Mouse (Mus musculus) erythroblast, embryonic 14.5 days (primary cell): ENCODE results near the gene Rfx7. TPM values are rescaled to one million over a fixed set of nuclear protein-coding genes. Genes with fewer than 3 reads are reported as not detected.
A peak's percentile ranks its signal among the peaks of the same experiment; 100 is the strongest.

Experiments used
- H3K27me3 ChIP-seq: 2 replicates; pipeline ENCODE4 v1.6.1; 2012; ENCODE audit warnings: inconsistent platforms; ENCODE audit not compliant: control insufficient read depth
- H3K36me3 ChIP-seq: 2 replicates; pipeline ENCODE4 v1.6.1; 2012; ENCODE audit warnings: mild to moderate bottlenecking, inconsistent platforms; ENCODE audit not compliant: control insufficient read depth
- H3K4me1 ChIP-seq: 2 replicates; pipeline ENCODE4 v1.6.1; 2012; ENCODE audit warnings: inconsistent platforms; ENCODE audit not compliant: control insufficient read depth
- H3K4me3 ChIP-seq: replicated peaks from 2 replicates; pipeline ENCODE3; 2012; ENCODE audit warnings: moderate library complexity, mild to moderate bottlenecking, inconsistent platforms
- H3K9me3 ChIP-seq: 2 replicates; pipeline ENCODE4 v1.6.1; 2012; ENCODE audit warnings: low read length, inconsistent platforms, mixed read lengths; ENCODE audit not compliant: control insufficient read depth
- GATA1 ChIP-seq: IDR thresholded peaks from 2 replicates; pipeline ENCODE4 v1.6.1; 2012; ENCODE audit warnings: low read length, inconsistent platforms, mixed read lengths
- TAL1 ChIP-seq: IDR thresholded peaks from 3 replicates; pipeline ENCODE4 v1.6.1; 2012; ENCODE audit warnings: low read length, inconsistent platforms, mixed read lengths
- polyA plus RNA-seq: library from polyadenylated mRNA; stranded (reverse); fragments of >175 nt; gene quantifications from 2 replicates; pipeline ENCODE4 v1.2.3, GENCODE M21; 2012

Rfx7 gene
- polyA plus RNA-seq = 0.05 and 0.07 TPM in 2 replicates

- H3K4me1 ChIP-seq = peaks cover 28% of the 10 kb centered on the region
- peak within 1 kb of the TSS; percentile 93 for H3K4me3 ChIP-seq
- no peaks in the 10 kb centered on the region for H3K9me3 ChIP-seq
- H3K27me3 ChIP-seq = no peaks in the 10 kb centered on the region
- TF ChIP-seq TAL1 (no peak), GATA1 (no peak)
- no peaks in the 10 kb centered on the region for H3K36me3 ChIP-seq
These were observed at the start of gene Rfx7 for GRCm38 (mm10) chr9:72531996-72532380. Rfx7 (plus strand) TSS chr9:72532240.

GRCm38 (mm10) chr9:72488523-72488922 lies 43.5 kb upstream of the Rfx7 start:
- Histone ChIP-seq H3K9me3 (no peaks in the 10 kb centered on the region), H3K4me3 (no peak overlapping the region), H3K4me1 (peaks cover 39% of the 10 kb centered on the region), H3K27me3 (no peaks in the 10 kb centered on the region), H3K36me3 (peaks cover 21% of the 10 kb centered on the region)
- TF ChIP-seq GATA1 (no peak), TAL1 (no peak)

GRCm38 (mm10) chr9:72489131-72489530 lies 42.9 kb upstream of the Rfx7 start:
- Histone ChIP-seq H3K27me3 (no peaks in the 10 kb centered on the region), H3K9me3 (no peaks in the 10 kb centered on the region), H3K36me3 (peaks cover 17% of the 10 kb centered on the region), H3K4me3 (no peak overlapping the region), H3K4me1 (peaks cover 39% of the 10 kb centered on the region)
- no peak for TF ChIP-seq TAL1

GRCm38 (mm10) chr9:72491559-72492193 lies 40.4 kb upstream of the Rfx7 start:
- peaks cover 39% of the 10 kb centered on the region for H3K4me1 ChIP-seq
- H3K9me3 ChIP-seq = no peaks in the 10 kb centered on the region
- H3K4me3 ChIP-seq = peak overlapping the region; percentile 94
- peaks cover 9% of the 10 kb centered on the region for H3K36me3 ChIP-seq
- no peaks in the 10 kb centered on the region for H3K27me3 ChIP-seq
- no peak for TF ChIP-seq TAL1
- no peak for TF ChIP-seq GATA1

GRCm38 (mm10) chr9:72492194-72492565 lies 39.9 kb upstream of the Rfx7 start, which contains the start of gene Tex9:
Tex9 (minus strand) TSS chr9:72492212.
- H3K4me3 ChIP-seq = peak within 1 kb of the TSS; percentile 94
- H3K27me3 ChIP-seq = no peaks in the 10 kb centered on the region
- H3K36me3 ChIP-seq = peaks cover 4% of the 10 kb centered on the region
- TF ChIP-seq TAL1 (no peak), GATA1 (no peak)
- no peaks in the 10 kb centered on the region for H3K9me3 ChIP-seq
- peaks cover 39% of the 10 kb centered on the region for H3K4me1 ChIP-seq

DNA sequence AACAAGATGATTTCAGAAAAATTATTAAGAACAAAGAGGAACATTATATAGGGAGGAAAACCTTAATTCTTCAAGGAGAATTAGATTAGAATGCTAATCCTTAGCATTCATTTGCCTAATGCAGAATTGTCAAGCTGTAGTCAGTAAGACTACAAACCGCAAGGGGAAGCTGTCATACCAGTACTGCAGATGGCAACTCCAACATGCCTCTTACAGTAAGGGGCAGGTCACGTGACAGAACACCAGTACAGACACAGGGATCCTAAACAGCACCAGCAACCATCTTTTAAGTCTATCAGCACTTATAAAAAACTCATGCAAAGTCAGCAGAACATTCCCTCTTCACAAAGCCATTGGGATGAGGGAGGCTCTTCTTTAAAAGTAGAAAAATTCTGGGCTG lies 38.6 kb upstream of the Rfx7 start:
- Histone ChIP-seq H3K36me3 (no peaks in the 10 kb centered on the region), H3K9me3 (no peaks in the 10 kb centered on the region), H3K4me3 (no peak overlapping the region), H3K27me3 (peaks cover 2% of the 10 kb centered on the region; the same call in 1 of the 2 replicates), H3K4me1 (peaks cover 34% of the 10 kb centered on the region)
- TF ChIP-seq TAL1 (no peak), GATA1 (no peak)

DNA sequence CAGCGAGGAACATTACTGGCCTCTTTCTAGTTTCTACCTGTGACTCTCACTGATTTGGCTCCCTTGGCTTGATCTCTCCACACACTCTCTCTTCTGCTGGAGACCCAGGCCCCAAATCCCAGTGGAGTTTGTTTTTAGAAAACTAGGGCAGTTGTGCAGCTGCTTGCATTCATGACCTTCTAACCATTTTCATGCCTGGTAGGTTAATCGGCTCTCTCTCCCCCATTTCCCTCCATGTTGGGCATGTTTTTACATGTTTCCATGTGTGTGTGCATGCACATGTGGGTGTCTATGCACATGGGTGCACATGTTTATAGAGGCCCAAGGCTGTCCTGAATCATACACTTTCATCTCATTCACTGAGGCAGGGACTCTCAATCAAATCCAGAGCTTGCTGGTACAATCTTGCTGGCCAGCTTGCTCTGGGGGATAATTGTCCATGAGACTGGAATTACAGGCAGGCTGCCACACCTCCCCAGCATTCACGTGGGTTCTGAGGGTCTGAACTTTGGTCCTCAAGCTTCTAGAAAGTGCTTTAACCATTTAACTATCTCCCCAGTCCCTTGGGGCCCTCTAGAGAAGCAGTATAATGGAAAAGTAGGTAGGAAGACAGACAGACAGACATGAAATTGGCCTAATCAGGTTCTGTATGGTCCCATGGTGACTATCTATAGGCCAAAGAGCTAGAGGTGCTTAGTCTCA lies 37.9 kb upstream of the Rfx7 start:
- H3K4me1 ChIP-seq = peaks cover 27% of the 10 kb centered on the region
- no peak overlapping the region for H3K4me3 ChIP-seq
- TF ChIP-seq TAL1 = no peak
- TF ChIP-seq GATA1 = no peak
- H3K9me3 ChIP-seq = no peaks in the 10 kb centered on the region
- H3K36me3 ChIP-seq = no peaks in the 10 kb centered on the region
- H3K27me3 ChIP-seq = peaks cover 2% of the 10 kb centered on the region; the same call in 1 of the 2 replicates

DNA sequence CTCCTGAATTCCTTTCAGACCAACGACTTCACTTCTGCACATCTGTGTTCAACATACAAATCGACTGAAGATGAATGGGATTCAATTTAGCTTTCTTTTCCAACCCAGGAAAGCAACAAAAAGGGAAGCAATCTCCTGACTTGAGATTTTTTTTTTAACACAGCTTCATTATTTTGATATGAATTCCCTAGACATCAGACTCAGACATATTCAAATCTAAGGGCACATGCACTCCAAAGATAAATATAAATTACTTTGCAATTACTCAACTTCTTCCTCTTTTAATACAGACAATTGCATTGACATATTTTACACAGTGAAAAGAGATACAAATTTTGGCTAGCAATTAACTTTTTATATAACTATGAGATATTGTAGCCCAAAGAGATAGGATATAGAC lies 35.3 kb upstream of the Rfx7 start:
- TF ChIP-seq TAL1 = no peak
- no peak for TF ChIP-seq GATA1
- H3K4me1 ChIP-seq = peaks cover 8% of the 10 kb centered on the region

DNA sequence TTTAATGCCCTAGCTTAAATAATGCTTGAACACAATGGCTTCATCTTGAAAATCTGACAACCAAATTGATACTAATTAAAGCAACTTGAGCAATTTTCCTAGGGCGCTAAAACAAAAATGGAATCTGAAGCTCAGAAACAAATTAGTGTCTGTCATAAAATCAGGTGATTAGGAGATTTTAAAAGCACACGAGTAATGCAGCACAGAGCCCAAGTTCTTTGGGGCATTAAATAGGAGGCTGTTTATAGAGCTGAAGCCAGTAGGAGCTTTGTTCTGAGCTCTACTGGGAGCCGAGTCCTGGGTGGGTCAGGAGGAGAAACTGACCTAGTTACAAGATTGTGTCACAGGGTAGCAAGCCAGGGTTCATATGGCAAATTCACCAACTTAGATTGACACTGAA lies 34.9 kb upstream of the Rfx7 start:
- Histone ChIP-seq H3K4me1 (peaks cover 3% of the 10 kb centered on the region), H3K27me3 (peaks cover 2% of the 10 kb centered on the region; the same call in 1 of the 2 replicates), H3K4me3 (no peak overlapping the region), H3K36me3 (no peaks in the 10 kb centered on the region), H3K9me3 (no peaks in the 10 kb centered on the region)
- no peak for TF ChIP-seq GATA1
- no peak for TF ChIP-seq TAL1

More for the DNA sequence above, 35.3 kb upstream of the Rfx7 start:
- Histone ChIP-seq H3K4me3 (no peak overlapping the region), H3K27me3 (peaks cover 2% of the 10 kb centered on the region; the same call in 1 of the 2 replicates), H3K9me3 (no peaks in the 10 kb centered on the region), H3K36me3 (no peaks in the 10 kb centered on the region)
